Mouse (Mus musculus) kidney, adult 11 months (tissue): Measurements from ENCODE around the gene Fam53b.
A peak's percentile ranks its signal among the peaks of the same experiment; 100 is the strongest.

ENCODE experiments used
- DNase-seq: peaks from one replicate; pipeline ENCODE4 v3.0.0; 2022

Fam53b gene

DNA sequence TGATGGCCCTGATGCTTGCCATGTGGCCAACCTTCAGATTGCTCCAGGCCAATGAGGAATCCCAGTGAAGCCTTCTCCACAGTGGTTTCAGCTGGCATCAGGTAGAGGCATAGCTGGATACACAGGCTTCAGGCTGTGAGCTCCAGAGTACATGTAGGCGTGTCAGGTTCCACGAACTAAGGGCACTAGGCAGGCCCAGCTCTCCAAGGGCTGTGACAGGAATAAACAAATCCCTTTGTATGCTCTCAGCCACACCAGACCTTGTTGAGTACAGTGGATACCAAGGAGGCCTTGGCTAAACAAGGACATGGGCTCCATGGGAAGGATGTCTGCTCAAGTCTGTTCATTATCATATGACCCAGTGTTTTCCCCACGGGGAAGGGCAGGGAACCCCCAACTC lies 112.3 kb downstream of the Fam53b start:
- DNase-seq = no peak

DNA sequence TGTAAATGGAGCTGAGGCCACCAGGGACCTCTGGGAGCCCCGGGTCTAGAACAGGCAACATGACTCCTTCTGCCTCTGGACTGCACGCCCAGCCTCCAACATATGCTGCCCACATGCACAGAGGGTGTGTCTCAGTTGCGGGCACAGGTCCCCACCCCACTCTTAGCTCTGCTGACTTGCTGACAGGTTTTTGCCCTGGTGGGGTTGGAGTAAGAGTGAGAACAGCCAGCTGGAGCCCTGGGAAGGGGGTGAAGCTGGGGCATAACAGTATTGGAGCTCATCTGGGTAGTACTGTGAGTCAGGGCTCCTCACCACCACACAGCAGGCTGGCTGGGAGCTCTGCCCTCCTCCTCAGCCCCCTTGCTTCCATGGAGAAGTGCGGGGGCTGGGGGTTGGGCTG lies 113.6 kb downstream of the Fam53b start:
- DNase-seq = no peak

DNA sequence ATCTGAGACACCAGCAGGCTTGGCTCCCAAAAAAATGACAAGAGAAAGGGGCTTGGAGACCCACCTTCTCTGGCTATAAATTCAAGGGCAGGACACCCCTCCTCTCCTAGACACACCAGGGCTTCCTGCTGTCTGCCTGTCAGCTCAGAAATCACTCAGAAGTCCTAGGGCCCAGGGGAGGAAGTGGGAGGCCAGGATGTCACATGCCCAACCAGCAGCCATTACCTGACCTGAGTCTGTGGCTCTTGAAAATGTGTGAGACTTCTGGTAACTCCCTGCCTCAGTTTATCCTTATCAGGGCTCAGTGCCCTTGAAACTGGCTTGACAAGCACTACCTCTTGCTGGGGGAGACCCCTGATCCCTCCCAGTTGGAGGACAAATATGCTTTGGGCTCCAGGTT lies 114.0 kb downstream of the Fam53b start:
- no peak for DNase-seq

DNA sequence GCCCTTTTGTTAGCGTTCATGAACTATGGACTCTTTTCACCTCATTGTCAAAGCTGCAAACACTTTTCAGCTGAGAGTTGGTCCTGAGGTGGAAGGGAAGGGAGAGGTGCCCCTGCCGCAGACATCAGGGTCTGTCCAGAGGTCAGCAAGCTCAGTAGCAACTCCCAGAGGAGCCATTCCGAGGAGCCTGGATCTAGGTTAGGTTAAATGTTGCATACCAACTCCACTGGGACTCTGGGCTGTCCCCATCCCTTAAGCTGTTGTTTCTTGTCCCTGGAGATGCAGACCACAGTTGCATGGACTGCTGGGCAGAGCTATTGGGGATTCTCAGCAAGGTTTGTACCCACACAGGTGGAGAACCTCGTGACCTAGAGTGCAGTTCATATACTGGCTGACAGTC lies 114.5 kb downstream of the Fam53b start:
- DNase-seq = no peak

DNA sequence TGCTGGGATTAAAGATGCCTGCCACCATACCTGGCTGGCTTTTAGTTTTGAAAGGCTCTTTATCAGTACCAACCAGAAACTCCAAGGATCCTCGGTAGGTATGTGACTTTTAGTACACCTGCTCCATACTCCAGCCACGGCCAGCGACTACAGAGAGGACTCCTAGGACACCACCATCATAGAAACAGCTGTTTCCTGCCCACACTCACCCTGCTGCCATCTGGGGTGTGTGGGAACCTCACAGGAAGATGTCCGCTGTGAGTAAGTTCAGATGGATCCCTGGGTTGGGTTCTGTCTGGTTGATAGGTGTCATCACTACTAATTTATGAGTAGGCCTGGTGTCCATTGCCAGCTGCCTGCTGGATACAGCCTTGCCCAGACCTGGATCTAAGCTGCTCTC lies 114.9 kb downstream of the Fam53b start:
- DNase-seq = no peak

DNA sequence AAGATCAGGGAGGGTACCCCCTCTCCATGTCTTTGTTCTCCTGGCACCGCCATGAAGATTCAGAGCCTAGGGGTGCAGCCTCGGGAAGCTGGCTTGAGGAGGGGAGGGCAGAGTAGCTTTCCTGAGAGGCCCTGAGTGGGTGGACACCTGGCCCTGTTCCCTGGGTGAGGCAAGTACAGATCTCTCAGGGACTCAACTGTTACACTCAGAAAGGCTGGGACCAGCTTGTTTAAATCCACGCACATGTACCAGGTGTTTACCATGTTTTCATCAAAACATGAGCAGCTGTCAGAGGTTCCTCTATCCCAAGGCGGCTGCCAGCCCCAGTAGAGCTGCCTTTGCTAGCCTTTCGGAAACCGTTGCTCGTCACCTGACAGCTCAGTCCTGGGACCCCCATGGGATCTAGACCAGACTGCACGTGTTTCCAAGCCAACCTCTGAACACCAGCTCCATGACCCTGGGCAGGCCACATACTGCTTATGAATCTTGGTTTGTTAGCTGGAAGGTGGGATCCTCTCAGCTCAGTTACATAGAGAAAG lies 116.4 kb downstream of the Fam53b start:
- DNase-seq = no peak

DNA sequence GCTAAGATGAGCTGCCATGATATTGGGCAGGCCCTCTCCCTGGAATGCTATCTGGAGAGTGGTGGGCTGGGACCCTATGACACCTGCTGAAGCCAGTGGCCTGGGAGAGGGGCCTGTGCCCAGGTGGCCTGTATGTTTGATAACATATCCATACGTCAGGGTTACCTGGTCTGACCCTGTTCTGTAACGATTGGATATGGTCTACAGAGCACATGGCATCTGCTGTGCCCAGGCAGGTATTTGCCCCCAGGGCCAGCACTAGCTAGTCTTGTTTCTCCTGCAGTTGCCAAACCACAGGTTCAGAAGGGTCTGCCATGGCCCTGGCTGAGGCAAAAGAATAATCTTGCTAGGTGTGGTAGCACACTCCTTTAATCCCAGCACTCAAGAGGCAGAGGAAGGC lies 120.1 kb downstream of the Fam53b start:
- peak; percentile 86 for DNase-seq

DNA sequence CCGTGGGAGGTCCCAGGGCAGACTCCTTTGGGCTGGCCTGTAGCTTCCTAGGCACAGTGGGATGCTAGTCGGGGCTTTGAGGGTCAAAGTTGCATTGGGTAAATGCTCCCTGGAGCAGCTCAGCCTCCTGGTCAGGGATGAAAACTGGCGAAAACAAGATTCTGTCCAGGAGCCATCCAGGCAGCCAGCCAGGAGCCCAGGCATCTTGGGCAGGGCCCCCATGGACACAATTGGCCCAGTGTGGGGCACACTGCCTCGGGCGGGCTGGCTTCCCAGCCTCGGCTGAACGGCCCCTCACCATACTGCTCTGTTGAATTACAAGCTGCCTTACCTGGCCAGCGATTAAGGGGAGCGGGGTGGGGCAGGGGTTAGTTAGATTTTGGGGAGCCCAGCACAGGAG lies 121.0 kb downstream of the Fam53b start:
- peak; percentile 79 for DNase-seq

DNA sequence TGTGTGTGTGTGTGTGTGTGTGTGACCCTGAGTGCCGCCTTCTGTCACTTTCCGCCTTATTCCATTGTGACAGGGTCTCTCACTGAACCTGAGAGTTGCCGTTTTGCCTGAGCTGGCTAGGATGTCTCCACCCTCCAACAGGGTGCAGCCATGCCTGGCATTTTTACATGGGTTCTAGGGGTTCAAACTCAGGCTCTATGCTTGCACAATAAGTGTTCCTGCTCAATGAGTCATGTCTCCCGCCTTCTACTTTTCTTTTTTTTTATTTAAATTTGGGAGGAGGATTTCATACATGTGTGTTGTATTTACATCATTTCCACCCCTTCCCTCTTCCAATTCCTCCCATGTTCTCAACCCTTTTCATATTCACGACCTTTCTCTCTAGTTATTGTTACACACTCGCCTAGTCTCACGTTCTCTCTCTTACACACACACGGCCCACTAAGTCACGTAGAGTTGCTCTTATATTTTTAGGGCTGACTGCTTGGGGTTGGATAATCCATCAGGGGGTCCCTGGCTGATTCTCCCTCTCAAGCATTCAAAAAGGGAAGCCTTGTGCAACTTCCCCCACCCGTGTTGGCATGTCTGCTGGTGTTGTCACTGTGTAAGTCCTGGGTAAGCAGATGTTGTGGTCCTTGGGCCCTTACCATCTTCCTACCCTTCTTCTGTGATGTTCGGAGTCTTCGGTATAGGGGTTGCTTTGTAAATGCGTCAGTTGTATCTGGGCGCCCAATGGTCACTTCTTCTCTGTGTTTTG lies 122.8 kb downstream of the Fam53b start:
- no peak for DNase-seq

DNA sequence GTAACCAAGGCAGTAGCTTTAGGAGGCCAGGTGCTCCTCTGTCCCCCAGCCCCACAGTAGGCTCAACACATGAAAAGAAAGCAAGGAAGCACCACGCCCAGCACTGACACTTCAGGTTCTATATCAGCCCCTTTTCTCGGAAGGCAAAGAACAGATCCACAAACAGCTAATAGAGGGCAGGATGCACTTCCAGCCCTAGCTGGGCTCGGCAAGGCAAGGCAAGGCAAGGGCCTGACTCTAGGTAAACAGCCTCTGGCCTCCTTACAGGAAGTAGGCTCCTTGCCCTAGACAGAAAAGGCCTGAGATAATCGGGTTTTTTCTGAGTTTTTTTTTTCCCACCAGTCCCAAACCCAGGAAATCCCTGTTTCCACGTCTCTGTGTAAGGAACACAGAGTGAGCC lies 124.0 kb downstream of the Fam53b start:
- no peak for DNase-seq

DNA sequence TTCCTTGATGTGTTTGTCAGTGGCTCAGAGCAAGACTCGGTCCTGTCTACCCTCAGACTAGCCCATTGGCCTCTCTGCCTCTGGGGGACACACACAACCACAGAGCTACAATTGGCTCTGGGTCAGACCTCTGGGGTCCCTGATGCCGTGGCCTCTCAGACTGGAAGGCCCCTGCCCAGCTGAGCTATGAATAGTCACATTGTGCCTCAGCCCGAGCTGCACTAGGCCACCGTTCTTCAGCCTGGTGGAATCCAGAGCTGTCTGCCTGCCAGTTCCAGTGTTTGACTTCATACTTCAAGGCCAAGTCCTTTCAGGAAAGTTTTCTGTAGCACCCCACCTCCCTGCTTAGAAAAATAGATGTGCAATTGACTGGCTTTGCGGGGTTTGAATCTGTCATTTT lies 125.0 kb downstream of the Fam53b start:
- DNase-seq = no peak

DNA sequence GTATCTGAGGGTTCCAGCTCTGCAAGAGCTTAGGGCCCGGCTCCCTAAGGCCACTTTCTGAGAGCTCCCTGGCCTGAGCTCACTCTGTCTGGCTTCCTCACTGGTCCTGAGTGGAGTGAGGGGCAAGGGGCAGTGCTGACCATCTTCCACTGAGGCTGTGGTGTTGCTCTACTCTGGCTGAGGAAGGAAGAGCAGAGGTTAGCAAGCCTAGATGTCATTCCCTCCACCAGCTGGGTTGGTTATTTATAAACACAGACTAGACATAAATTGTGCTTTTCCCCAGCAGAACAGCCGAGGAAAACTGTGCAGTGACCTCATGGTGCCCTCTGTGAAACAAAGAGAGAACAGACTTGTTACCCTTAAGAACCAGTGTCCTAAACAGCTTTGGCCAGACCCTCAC lies 125.8 kb downstream of the Fam53b start:
- no peak for DNase-seq

DNA sequence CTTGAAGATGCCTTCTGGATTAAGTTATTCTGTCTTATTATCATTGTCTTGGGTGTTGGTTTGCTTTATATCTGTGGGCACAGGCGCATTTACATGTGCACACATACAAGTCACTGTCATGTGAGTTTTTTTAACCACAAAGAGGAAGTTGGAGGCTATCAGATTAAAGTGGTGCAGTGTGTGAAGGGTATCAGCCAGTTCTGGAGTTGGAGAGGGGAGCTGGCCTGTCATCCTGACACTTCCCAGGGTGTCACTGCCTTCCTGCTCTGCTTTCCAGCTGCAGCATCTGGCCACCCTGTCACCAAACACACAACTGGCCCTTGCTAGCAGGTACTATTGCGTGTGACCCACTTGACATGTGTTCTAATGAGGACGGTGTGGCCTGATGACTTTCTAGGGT lies 127.2 kb downstream of the Fam53b start:
- no peak for DNase-seq

DNA sequence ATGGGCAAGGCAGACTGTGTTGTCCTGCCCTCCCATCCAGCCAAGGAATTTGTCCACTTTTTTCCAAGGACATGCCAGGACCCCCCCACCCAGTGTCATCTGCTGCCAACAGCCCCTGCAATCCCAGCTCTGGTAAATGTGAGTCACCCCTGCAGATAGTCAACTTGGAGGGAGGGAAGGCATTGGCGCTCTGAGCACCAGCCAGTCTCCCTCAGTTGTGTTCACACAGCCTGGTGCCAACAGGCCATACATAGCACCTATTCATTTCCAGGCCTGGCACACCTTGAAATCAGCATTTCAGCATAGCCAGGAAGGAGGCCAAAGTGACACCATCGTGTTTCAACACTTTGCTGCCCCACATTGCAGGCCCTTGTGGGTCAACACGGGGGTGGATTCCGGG lies 129.8 kb downstream of the Fam53b start:
- DNase-seq = no peak

DNA sequence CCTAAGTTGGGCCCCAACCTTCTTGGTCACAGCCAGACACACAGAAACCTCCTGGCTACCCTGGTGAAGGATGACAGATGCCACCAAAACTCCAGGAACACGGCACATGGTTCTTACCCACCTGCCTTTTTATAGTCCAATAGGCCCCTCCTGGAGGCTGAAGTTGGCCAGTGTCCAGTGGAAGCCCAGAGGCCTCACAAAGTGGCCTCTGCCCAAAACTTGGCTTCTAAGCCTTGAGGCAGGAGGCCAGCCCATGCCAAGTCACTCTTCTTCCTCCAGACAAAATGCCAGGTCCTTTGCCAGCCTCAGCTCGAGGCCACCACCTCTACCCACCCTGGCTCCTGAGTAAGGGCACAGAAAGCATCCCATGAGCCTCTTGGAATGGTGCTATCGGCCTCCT lies 130.8 kb downstream of the Fam53b start:
- DNase-seq = no peak

DNA sequence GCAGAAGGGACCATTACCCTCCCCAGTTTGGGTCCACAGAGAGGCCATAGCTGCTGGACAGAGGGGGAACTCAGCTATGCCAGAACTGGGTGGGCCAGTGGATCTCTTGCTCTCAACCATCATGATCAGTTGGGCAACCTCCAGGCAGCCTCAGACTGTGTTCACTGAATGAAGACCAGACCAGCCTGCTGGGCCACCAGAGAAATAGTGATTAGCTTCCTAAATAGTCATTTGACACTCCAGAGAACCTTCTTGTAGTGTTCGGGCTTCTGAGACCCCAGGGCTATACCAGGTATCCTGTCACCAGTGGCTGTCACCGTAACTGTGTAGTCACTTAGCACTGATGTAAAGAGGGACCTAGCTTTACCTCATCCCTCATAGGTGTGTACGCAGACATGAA lies 131.3 kb downstream of the Fam53b start:
- DNase-seq = no peak

DNA sequence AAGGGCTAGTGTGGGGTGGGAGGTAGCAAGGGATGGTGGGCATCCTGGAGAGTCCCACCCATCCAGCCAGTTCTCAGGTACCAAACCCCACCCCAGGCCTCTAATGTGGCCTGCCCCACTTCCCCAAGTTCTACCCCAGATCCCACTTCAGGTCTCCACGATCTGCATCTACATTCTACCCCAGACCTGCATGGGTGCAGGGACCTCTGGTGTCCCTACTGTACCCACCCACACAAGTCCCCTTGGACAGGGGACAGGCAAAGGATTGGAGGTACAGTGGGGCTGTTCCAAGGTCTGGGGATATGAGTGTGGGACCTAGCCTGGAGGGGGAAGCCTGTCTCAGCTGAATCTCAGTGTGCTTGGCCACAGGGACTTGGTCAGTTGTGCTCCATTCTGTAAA lies 131.9 kb downstream of the Fam53b start:
- no peak for DNase-seq

DNA sequence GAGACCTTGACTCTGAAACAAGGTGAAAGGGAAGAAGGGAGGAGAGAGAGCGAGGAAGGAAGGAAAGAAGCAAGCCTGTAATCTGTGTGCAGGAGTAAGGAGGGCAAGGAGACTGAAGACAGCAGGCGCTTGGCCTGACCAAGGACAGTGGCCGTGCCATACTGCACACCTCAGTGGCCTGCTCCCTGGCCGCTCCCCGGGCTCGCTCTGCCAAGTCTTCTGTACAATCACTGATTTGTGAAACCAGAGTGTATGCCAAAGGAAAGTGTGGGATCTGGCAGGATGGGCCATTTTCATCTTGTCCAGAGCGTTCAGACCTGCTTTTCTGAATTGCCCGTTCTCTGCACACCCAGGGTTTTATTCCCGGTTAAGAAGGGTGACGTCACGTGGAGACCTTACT lies 132.4 kb downstream of the Fam53b start:
- DNase-seq = peak; percentile 39

DNA sequence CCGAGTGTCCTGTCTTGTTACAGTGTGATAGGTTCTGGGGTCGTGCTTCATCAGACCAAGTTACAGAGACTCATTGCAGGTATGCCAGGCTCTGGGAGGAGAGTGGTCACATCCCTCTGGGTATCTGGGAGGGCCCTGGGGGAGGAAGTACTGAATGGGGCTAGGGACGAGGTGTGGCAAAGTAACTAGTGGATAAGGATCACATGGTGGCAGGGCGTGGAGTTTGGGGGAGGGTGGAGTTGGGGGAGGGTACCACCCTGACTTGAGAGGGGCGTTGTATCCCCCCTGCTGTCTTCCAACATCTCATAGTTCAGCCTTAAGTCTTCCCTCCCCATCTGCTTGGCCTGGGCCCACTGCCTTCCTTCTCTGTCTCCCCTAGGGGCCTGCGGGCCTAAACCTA lies 134.1 kb downstream of the Fam53b start:
- no peak for DNase-seq

DNA sequence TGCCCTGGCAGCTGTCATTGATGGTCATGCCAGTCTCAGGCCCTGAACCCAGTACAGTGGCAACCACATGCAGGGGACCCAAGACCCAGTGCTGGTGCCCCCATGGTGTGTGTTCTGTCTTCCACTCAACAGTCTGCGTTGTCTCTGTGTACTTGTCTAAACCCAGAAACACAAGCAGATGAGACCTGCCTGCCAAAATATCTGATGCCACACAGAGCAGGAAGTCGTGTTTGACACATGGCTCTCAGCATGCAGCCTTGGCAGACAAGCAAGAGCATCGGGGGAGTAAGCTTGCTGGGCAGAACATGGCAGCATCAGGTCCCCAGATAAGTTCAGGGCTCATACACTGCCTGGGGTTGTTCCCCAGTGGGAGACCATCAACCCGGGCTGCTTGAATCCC lies 134.6 kb downstream of the Fam53b start:
- DNase-seq = no peak

DNA sequence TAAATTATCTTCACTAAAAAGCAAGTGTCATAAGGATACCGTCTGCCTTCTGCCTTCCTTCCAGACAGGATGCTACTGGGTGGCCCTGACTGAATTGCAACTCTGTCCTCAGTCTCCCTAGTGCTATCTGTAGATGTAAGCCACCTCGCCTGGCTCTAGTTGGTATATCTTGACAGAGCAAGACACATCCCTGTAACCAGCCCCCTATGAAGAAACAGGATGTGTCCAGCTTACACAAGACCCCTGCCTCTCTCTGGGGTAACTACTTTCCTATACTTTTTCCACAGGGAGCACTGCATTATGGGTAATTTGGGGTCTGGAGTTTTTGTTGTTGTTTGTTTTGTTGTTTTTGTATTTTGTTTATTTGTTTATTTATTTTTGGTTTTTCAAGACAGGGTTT lies 137.8 kb downstream of the Fam53b start:
- no peak for DNase-seq

DNA sequence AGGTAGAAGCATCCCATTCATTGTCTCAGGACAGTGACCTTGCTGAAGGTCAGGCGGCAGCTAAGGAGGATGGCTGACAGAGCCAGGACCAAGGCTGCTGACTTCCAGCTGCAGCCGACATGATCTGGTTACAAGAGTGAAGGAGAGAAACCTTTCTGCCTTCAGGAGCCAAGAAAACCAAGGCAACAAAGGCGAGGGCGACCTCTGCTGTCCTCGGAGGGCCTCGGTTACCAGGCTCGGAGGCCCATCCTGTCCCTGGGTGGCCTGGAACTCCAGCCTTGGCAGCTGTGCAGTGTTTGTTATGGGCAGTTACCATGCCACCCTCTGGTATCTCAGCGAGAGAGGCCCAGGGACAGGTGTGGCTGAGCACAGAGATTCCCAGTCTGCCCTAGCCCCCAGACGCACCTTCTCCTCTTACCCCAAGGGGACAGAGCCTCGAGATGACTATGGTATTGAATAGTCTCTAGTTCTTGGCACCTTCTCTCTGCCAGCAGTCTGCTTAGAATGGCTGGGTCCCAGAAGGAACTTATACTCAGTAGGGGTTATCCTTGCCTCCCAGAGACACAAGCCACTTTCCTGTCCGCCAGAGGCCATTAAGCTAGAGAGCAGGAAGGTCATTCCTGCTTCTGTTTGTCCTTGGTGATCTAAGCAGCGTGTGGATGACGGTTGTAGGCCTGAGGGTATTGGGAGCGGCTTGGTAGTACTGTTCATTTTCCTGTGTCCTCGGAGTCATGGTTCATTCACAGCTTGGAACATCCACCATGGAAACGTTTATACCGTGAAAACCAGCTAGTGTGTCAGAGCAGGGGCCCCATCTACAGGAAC lies 139.5 kb downstream of the Fam53b start:
- DNase-seq = peak; percentile 69

DNA sequence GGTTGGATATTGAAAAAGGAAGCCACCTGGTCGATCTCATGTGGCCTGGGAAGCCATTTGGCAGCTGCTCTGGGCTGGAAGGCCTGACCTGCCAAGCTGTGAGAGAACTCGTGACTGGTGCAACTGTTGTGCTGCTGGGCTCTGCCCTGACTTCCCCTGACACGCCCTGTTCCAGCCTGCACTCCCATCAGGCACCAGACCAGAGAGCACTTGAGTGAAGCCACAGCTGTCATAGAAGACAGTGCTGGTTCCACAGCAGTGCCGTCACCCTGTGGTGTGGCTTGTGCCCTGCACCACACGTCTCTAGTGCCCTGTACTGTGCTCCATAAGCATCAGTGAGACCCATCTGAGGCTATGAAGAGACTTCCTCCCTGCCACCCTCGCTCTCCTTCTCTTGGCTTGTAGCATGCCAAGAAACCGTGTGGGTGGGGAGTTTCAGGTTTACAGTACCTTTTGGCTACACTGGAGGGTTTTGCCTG lies 141.2 kb downstream of the Fam53b start:
- peak; percentile 66 for DNase-seq

DNA sequence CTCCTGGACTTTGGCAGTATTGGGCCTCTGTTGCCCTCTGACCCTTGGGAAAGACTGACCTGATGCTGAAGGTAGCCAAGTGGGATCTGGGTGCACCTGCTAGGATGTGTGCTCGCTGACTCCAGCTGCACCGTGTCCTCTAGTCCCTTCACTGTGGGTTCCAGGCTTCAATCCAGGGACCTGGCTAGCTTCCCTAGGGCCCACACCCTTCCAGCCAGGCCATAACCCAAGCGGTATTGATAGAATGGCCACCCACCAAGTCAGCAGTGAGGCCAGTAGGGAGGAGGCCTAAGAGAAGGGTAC lies 142.9 kb downstream of the Fam53b start:
- DNase-seq = peak; percentile 86
